Mouse (Mus musculus) embryonic fibroblast, embryonic 13.5 days (primary cell): ENCODE measurements around the gene Lrrc4b. TPM values are rescaled to one million over a fixed set of nuclear protein-coding genes. Genes with fewer than 3 reads are reported as not detected.

Experiments used
- H3K27ac ChIP-seq: 2 replicates; pipeline ENCODE4 v1.5.1; 2012; ENCODE audit warnings: low read length, control low read depth, inconsistent platforms; ENCODE audit not compliant: insufficient read depth
- H3K4me1 ChIP-seq: 2 replicates; pipeline ENCODE4 v1.6.1; 2011; ENCODE audit warnings: low read length; ENCODE audit not compliant: control insufficient read depth, insufficient read depth
- H3K4me3 ChIP-seq: 2 replicates; pipeline ENCODE4 v1.5.1; 2011; ENCODE audit warnings: mild to moderate bottlenecking, control low read depth, low read length; ENCODE audit not compliant: insufficient read depth
- CTCF ChIP-seq: IDR thresholded peaks from 2 replicates; pipeline ENCODE4 v1.5.1; 2011; ENCODE audit warnings: mild to moderate bottlenecking, control low read depth, low read length, moderate library complexity, borderline replicate concordance; ENCODE audit not compliant: insufficient read depth
- POLR2A ChIP-seq: IDR thresholded peaks from 2 replicates; pipeline ENCODE4 v1.6.1; 2011; ENCODE audit warnings: low read depth, mild to moderate bottlenecking, control low read depth, low read length, moderate library complexity
- polyA plus RNA-seq: library from polyadenylated mRNA; stranded (reverse); fragments of >200 nt; gene quantifications from 2 replicates; pipeline ENCODE4 v1.2.4, GENCODE M21; 2011; ENCODE audit warnings: low read depth; ENCODE audit not compliant: missing spikeins, insufficient read length

The Lrrc4b gene
- polyA plus RNA-seq, 1 experiment = 0.32 TPM

GRCm38 (mm10) chr7:44492166-44492826 lies 63.5 kb downstream of the Lrrc4b start:
- TF ChIP-seq CTCF = no peak
- no peak for TF ChIP-seq POLR2A
- Histone ChIP-seq H3K4me3 (no peak overlapping the region), H3K27ac (no peak overlapping the region), H3K4me1 (peaks cover 6% of the 10 kb centered on the region; the same call in 1 of the 2 replicates)

GRCm38 (mm10) chr7:44494681-44495080 lies 65.9 kb downstream of the Lrrc4b start:
- Histone ChIP-seq H3K27ac (no peak overlapping the region), H3K4me1 (peaks cover 6% of the 10 kb centered on the region; the same call in 1 of the 2 replicates), H3K4me3 (no peak overlapping the region)
- no peak for TF ChIP-seq POLR2A
- no peak for TF ChIP-seq CTCF

- Histone ChIP-seq H3K4me3 (peak overlapping the region; percentile 59), H3K27ac (no peak overlapping the region), H3K4me1 (peaks cover 6% of the 10 kb centered on the region; the same call in 1 of the 2 replicates)
- no peak for TF ChIP-seq CTCF
- no peak for TF ChIP-seq POLR2A
Measured at GRCm38 (mm10) chr7:44495086-44495485, 66.3 kb downstream of the Lrrc4b start.

- Histone ChIP-seq H3K4me3 (peak within 1 kb of the TSS; percentile 78), H3K27ac (peak within 1 kb of the TSS; percentile 73), H3K4me1 (peaks cover 6% of the 10 kb centered on the region; the same call in 1 of the 2 replicates)
- peak; percentile 74 for TF ChIP-seq POLR2A
- TF ChIP-seq CTCF = no peak
Measured at GRCm38 (mm10) chr7:44495992-44496770, 67.4 kb downstream of the Lrrc4b start, which contains the start of the genes Emc10 and Fam71e1. Gene Emc10, minus strand, starts transcription at chr7:44496529. Gene Fam71e1, plus strand, starts transcription at chr7:44496581.

GRCm38 (mm10) chr7:44496771-44497109 lies 67.9 kb downstream of the Lrrc4b start:
- Histone ChIP-seq H3K4me1 (peaks cover 6% of the 10 kb centered on the region; the same call in 1 of the 2 replicates), H3K4me3 (peak overlapping the region; percentile 78), H3K27ac (no peak overlapping the region; the same call in 1 of the 2 replicates)
- TF ChIP-seq CTCF (no peak), POLR2A (no peak)

GRCm38 (mm10) chr7:44497361-44498055 lies 68.7 kb downstream of the Lrrc4b start:
- TF ChIP-seq POLR2A (no peak), CTCF (no peak)
- Histone ChIP-seq H3K4me1 (peaks cover 6% of the 10 kb centered on the region; the same call in 1 of the 2 replicates), H3K27ac (no peak overlapping the region), H3K4me3 (peak overlapping the region; percentile 78)

GRCm38 (mm10) chr7:44498922-44499321 lies 70.1 kb downstream of the Lrrc4b start:
- no peak for TF ChIP-seq POLR2A
- TF ChIP-seq CTCF = no peak
- Histone ChIP-seq H3K27ac (no peak overlapping the region), H3K4me1 (peaks cover 6% of the 10 kb centered on the region; the same call in 1 of the 2 replicates), H3K4me3 (no peak overlapping the region)

GRCm38 (mm10) chr7:44500046-44500445 lies 71.2 kb downstream of the Lrrc4b start:
- TF ChIP-seq CTCF (no peak), POLR2A (peak; percentile 32; the same call in 1 of the 2 replicates)
- Histone ChIP-seq H3K27ac (no peak overlapping the region), H3K4me3 (no peak overlapping the region), H3K4me1 (peaks cover 5% of the 10 kb centered on the region; the same call in 1 of the 2 replicates)

GRCm38 (mm10) chr7:44501563-44502115 lies 72.8 kb downstream of the Lrrc4b start:
- TF ChIP-seq POLR2A = no peak
- TF ChIP-seq CTCF = peak; percentile 67; the same call in 1 of the 2 replicates
- H3K4me1 ChIP-seq = no peaks in the 10 kb centered on the region
- H3K4me3 ChIP-seq = no peak overlapping the region
- H3K27ac ChIP-seq = no peak overlapping the region
